Mouse (Mus musculus) ES-Bruce4 (cell line): ENCODE results near the gene Plekha5. TPM values are rescaled to one million over a fixed set of nuclear protein-coding genes. Genes with fewer than 3 reads are reported as not detected.

Source experiments
- H3K27ac ChIP-seq: 2 replicates; pipeline ENCODE4 v1.5.1; 2012; ENCODE audit warnings: low read length, inconsistent platforms; ENCODE audit not compliant: insufficient read depth
- H3K27me3 ChIP-seq: 2 replicates; pipeline ENCODE4 v1.6.1; 2012; ENCODE audit warnings: mild to moderate bottlenecking, low read length, inconsistent platforms; ENCODE audit not compliant: control insufficient read depth, poor library complexity, insufficient read depth, severe bottlenecking
- H3K36me3 ChIP-seq: 2 replicates; pipeline ENCODE4 v1.6.1; 2012; ENCODE audit warnings: inconsistent platforms, mild to moderate bottlenecking, low read length, moderate library complexity; ENCODE audit not compliant: control insufficient read depth, poor library complexity, insufficient read depth, severe bottlenecking
- H3K4me1 ChIP-seq: one replicate; pipeline ENCODE4 v1.8.1; 2011; ENCODE audit warnings: low read length; ENCODE audit not compliant: control insufficient read depth, insufficient read depth
- H3K4me3 ChIP-seq: 2 replicates; pipeline ENCODE4 v1.5.1; 2011; ENCODE audit warnings: low read depth, mild to moderate bottlenecking, low read length
- H3K9ac ChIP-seq: 2 replicates; pipeline ENCODE4 v1.6.1; 2012; ENCODE audit warnings: low read depth, mild to moderate bottlenecking, inconsistent platforms; ENCODE audit not compliant: poor library complexity, severe bottlenecking
- H3K9me3 ChIP-seq: replicated peaks from 2 replicates; pipeline ENCODE4 v1.6.1; 2012; ENCODE audit warnings: mild to moderate bottlenecking, low read length, inconsistent platforms; ENCODE audit not compliant: control insufficient read depth, poor library complexity, insufficient read depth, severe bottlenecking
- CTCF ChIP-seq: IDR thresholded peaks from one replicate; pipeline ENCODE4 v1.8.1; 2011; ENCODE audit warnings: low read depth, low read length
- EP300 ChIP-seq: IDR thresholded peaks from 2 replicates; pipeline ENCODE4 v1.6.1; 2011; ENCODE audit warnings: low read depth, low read length; ENCODE audit not compliant: insufficient read depth
- POLR2A ChIP-seq: IDR thresholded peaks from one replicate; pipeline ENCODE4 v1.8.1; 2011; ENCODE audit warnings: low read length; ENCODE audit not compliant: insufficient read depth
- polyA plus RNA-seq: library from polyadenylated mRNA; stranded (reverse); fragments of >200 nt; gene quantifications from 2 replicates; pipeline ENCODE4 v1.2.4, GENCODE M21; 2011; ENCODE audit warnings: low read depth; ENCODE audit not compliant: missing spikeins, insufficient read depth, insufficient read length

Plekha5 gene
- polyA plus RNA-seq, 1 experiment, result 80.3 TPM

DNA sequence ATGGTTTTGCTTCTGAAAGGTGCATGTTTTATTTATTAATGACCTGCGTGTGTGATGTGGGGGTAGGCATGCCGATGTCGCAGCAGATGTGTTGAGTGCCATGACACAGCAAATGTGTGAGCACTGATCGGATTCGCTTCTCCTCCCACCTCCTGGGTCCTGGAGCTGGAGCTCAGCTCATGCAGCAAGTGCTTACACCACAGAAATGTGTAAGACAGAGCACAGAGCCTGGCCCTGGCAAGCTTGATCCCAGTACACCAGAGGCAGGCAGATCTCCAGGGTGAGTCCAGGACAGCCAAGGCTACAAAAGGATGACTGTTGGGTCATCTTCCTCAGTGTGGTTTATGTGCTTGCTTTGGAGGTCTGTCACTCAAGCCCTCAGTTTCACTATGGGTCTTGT, 109.8 kb downstream of the Plekha5 start:
- Histone ChIP-seq H3K9me3 (no peaks in the 10 kb centered on the region), H3K9ac (no peak overlapping the region), H3K4me3 (no peak overlapping the region), H3K27ac (no peak overlapping the region), H3K4me1 (peaks cover 1% of the 10 kb centered on the region), H3K36me3 (no peaks in the 10 kb centered on the region), H3K27me3 (no peaks in the 10 kb centered on the region)
- TF ChIP-seq EP300 (no peak), POLR2A (no peak), CTCF (no peak)

DNA sequence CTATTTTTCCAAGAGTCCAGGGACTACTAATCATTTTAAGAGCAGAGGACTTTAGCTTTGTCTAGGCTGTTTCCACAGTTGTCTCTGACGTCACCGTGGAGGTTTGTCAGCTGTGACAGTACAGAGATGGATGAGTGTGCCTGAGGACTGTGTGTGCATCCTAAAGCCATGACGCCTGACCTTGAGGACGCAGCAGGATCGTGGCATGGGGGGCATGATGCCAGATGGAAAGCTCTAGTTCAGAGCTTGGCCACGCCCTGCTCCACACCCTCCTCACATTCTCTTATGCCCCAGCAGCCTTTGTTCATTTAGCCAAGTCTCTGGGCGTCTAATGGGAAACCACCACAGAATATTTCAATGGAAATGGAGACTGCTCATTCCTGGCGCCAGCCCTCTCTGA, 111.7 kb downstream of the Plekha5 start:
- no peak overlapping the region for H3K4me3 ChIP-seq
- H3K4me1 ChIP-seq, result peaks cover 1% of the 10 kb centered on the region
- TF ChIP-seq EP300, result no peak
- no peak for TF ChIP-seq CTCF
- TF ChIP-seq POLR2A, result no peak
- H3K9me3 ChIP-seq, result no peaks in the 10 kb centered on the region
- H3K27ac ChIP-seq, result no peak overlapping the region
- no peaks in the 10 kb centered on the region for H3K36me3 ChIP-seq
- H3K27me3 ChIP-seq, result no peaks in the 10 kb centered on the region
- H3K9ac ChIP-seq, result no peak overlapping the region

- Histone ChIP-seq H3K4me3 (no peak overlapping the region), H3K27ac (no peak overlapping the region), H3K9me3 (no peaks in the 10 kb centered on the region), H3K36me3 (0 out of 2 replicates have a peak, but pooled peaks cover 4% of the 10 kb centered on the region), H3K4me1 (peaks cover 4% of the 10 kb centered on the region), H3K9ac (no peak overlapping the region), H3K27me3 (no peaks in the 10 kb centered on the region)
- TF ChIP-seq EP300 (no peak), POLR2A (no peak), CTCF (no peak)
These were observed 118.1 kb downstream of the Plekha5 start for GRCm38 (mm10) chr6:140541919-140542318.

GRCm38 (mm10) chr6:140543005-140543794, 119.3 kb downstream of the Plekha5 start:
- H3K9me3 ChIP-seq, result no peaks in the 10 kb centered on the region
- H3K4me1 ChIP-seq, result peaks cover 8% of the 10 kb centered on the region
- 0 out of 2 replicates have a peak, but pooled peaks have one; percentile 34 for TF ChIP-seq EP300
- no peak for TF ChIP-seq POLR2A
- TF ChIP-seq CTCF, result no peak
- no peaks in the 10 kb centered on the region for H3K27me3 ChIP-seq
- no peak overlapping the region for H3K4me3 ChIP-seq
- no peak overlapping the region for H3K9ac ChIP-seq
- H3K36me3 ChIP-seq, result 0 out of 2 replicates have a peak, but pooled peaks cover 4% of the 10 kb centered on the region
- peak overlapping the region; percentile 9; the same call in 1 of the 2 replicates for H3K27ac ChIP-seq

- no peak overlapping the region for H3K9ac ChIP-seq
- H3K9me3 ChIP-seq, result no peaks in the 10 kb centered on the region
- 0 out of 2 replicates have a peak, but pooled peaks cover 4% of the 10 kb centered on the region for H3K36me3 ChIP-seq
- H3K4me1 ChIP-seq, result peaks cover 10% of the 10 kb centered on the region
- TF ChIP-seq CTCF (no peak), EP300 (no peak), POLR2A (no peak)
- H3K27me3 ChIP-seq, result no peaks in the 10 kb centered on the region
- no peak overlapping the region for H3K27ac ChIP-seq
- H3K4me3 ChIP-seq, result no peak overlapping the region
These were observed 122.2 kb downstream of the Plekha5 start for GRCm38 (mm10) chr6:140546095-140546494.

DNA sequence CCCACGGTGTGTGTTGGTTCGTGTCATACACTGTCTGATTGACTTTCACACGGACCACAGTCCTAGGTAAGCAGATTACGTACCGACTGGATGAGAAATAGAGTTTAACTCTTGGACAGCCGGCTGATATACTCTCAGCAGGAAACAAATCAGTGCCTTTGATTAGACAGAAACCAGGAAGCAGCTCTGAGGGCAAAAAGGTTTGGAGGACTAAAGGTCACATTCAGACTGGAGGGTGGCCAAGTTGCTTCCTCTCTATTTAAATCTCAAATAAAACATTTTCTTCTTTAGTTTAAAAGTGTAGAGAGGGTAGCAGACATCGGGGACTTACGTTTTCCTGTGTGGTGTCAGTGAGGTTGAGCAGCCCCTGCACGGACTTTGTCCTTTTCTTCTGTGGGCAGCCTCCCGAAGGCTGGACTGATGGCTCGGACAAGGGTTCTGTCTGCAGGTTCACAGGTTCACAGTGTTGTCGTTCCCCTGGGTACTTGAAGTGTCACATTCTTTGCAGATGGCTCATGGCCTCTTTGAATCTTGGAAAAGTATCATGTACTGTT, 122.9 kb downstream of the Plekha5 start:
- H3K27ac ChIP-seq, result no peak overlapping the region

More for the DNA sequence above, 122.9 kb downstream of the Plekha5 start:
- Histone ChIP-seq H3K9me3 (no peaks in the 10 kb centered on the region), H3K9ac (no peak overlapping the region), H3K4me1 (peaks cover 10% of the 10 kb centered on the region), H3K36me3 (0 out of 2 replicates have a peak, but pooled peaks cover 4% of the 10 kb centered on the region), H3K27me3 (no peaks in the 10 kb centered on the region), H3K4me3 (no peak overlapping the region)
- TF ChIP-seq CTCF (no peak), EP300 (no peak), POLR2A (no peak)
